Mouse (Mus musculus): Measurements from ENCODE around the gene H3f3a.

DNA sequence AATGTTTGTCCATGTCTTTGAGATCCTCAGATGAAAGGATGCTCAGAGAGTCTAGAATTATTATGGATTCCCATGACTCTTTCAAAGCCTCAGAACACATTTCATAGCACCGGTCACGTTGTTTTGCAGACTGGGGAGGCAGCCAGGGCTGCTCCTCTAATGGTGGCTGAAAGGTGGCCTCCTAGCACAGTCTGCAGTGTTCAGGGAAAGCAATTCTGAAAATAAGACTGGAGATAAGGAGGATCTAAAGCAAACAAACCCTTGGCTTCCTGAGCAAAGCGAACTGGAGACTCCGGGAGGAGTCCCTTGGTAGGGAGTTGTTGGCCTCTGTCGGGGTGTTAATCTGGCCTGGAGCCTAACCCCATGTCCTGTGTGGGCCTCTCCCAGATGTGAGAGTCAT, 23.4 kb upstream of the H3f3a start:
- TF ChIP-seq CTCF (IDR thresholded peaks at IDR 0.05; ENCODE audit: insufficient read depth, low read length) (no peak), POLR2A (IDR thresholded peaks at IDR 0.05; ENCODE audit: borderline replicate concordance, extremely low read depth, low read depth, low read length) (no peak)
